Mouse (Mus musculus) T-helper 2 cell (primary cell): ENCODE results near the gene Adcy1.

Experiments
- in situ Hi-C: fragments of 300-600 bp; cut with MboI, MseI; formaldehyde crosslinking; loops from one replicate; pipeline ENCODE4 v1.15.1; 2025; ENCODE audit warnings: high pct_unique_total_duplicates

Adcy1 gene

GRCm38 (mm10) chr11:7063001-7063584 lies at the start of gene Adcy1:
Gene Adcy1 (plus strand): TSS chr11:7063489.
- in situ Hi-C loops = no loop called here

- in situ Hi-C loops = no loop called here
Observed at GRCm38 (mm10) chr11:7016907-7017306, 46.4 kb upstream of the Adcy1 start.

GRCm38 (mm10) chr11:7018078-7018477 lies 45.2 kb upstream of the Adcy1 start:
- in situ Hi-C loops = no loop called here

GRCm38 (mm10) chr11:7019006-7019525 lies 44.2 kb upstream of the Adcy1 start:
- in situ Hi-C loops = no loop called here

GRCm38 (mm10) chr11:7033063-7033462 lies 30.2 kb upstream of the Adcy1 start:
- in situ Hi-C loops = no loop called here

GRCm38 (mm10) chr11:7039722-7040121 lies 23.6 kb upstream of the Adcy1 start:
- in situ Hi-C loops = no loop called here

GRCm38 (mm10) chr11:7040801-7041200 lies 22.5 kb upstream of the Adcy1 start:
- in situ Hi-C loops = no loop called here

- in situ Hi-C loops = no loop called here
Observed at GRCm38 (mm10) chr11:7047176-7047575, 16.1 kb upstream of the Adcy1 start.

- in situ Hi-C loops = no loop called here
Observed at GRCm38 (mm10) chr11:7047584-7047983, 15.7 kb upstream of the Adcy1 start.

GRCm38 (mm10) chr11:7053710-7054109 lies 9.6 kb upstream of the Adcy1 start:
- in situ Hi-C loops = no loop called here

GRCm38 (mm10) chr11:7054662-7055265 lies 8.5 kb upstream of the Adcy1 start:
- in situ Hi-C loops = no loop called here

GRCm38 (mm10) chr11:7055455-7056017 lies 7.8 kb upstream of the Adcy1 start:
- in situ Hi-C loops = no loop called here

GRCm38 (mm10) chr11:7056121-7056520 lies 7.2 kb upstream of the Adcy1 start:
- in situ Hi-C loops = no loop called here

- in situ Hi-C loops = no loop called here
Observed at GRCm38 (mm10) chr11:7057781-7058180, 5.5 kb upstream of the Adcy1 start.

- in situ Hi-C loops = no loop called here
Observed at GRCm38 (mm10) chr11:7061961-7062360, 1.3 kb upstream of the Adcy1 start.

- in situ Hi-C loops = no loop called here
Observed at GRCm38 (mm10) chr11:7062566-7062965, 723 bp upstream of the Adcy1 start.

- in situ Hi-C loops = no loop called here
Observed at GRCm38 (mm10) chr11:7063681-7064267, 485 bp downstream of the Adcy1 start.

GRCm38 (mm10) chr11:7064484-7065185 lies 1.3 kb downstream of the Adcy1 start:
- in situ Hi-C loops = no loop called here

GRCm38 (mm10) chr11:7065388-7065787 lies 2.1 kb downstream of the Adcy1 start:
- in situ Hi-C loops = no loop called here

- in situ Hi-C loops = no loop called here
Observed at GRCm38 (mm10) chr11:7065876-7066275, 2.6 kb downstream of the Adcy1 start.

GRCm38 (mm10) chr11:7067263-7067662 lies 4.0 kb downstream of the Adcy1 start:
- in situ Hi-C loops = no loop called here
